Mouse (Mus musculus): Measurements from ENCODE around the gene Cenpe. TPM values are rescaled to one million over a fixed set of nuclear protein-coding genes. Genes with fewer than 3 reads are reported as not detected.
"Not testable (repeated sequence)": the region's sequence is repeated elsewhere in the genome, so short reads cannot be mapped to it uniquely, and the experiment has no call there.

Cenpe gene
- total RNA-seq (2021): 1 to 10 TPM; 2.8 to 5.6 TPM
- long read RNA-seq, experiment 1, full-length matches to known transcripts: 1 of 1 reads
- long read RNA-seq, experiment 1, partial matches to known transcripts: 0 of 1 reads
- long read RNA-seq, experiment 1, other reads (novel, unspliced or antisense): 0 of 1 reads
- long read RNA-seq, experiment 2: 0 reads

DNA sequence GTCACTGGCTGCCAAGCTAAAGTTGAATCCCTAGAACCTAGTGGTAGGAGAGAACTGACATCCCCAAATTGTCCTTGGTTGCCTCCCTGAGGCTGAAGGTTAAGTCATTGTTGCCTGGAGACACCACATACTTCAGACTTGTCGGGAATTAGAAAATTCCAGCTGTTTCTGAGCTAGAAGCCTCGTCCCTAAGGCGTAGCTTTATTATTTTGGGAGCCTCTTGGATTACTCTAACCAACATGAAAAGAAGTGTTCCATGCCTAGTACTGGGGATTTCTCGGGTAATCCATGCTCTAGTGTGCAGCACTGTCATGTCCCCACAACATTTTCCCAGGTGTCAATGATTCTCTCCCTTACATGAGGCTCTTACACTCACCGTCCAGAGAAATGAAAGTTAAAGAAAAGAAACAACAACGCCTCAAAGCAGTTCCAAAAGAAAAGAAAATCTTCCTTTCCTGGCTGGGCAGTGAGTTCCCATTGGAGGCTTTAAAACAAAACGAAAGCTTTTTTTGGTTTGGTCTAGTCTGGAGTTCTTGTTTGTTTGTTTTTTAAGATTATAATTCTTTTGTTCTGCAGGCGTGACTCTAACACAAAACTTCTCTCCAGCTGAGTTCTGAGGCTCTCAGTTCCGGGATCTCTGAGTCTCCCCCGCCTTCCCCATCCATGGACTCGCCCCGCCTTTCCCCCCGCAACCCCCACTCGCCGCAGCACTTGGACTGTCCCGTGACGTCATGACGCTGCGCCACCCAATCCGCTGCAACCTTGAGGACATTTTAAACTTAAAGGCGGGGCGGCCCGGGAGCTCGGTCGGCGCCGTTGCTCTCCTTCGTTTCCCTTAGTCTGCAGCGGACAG lies at the start of gene Cenpe:
TSS of gene Cenpe (plus strand) at position 733 of the 853 bp plus-strand sequence.
- peak; percentile 92 to 95 for DNase-seq
- intact Hi-C loops (cut with DNase I): no loop called here

DNA sequence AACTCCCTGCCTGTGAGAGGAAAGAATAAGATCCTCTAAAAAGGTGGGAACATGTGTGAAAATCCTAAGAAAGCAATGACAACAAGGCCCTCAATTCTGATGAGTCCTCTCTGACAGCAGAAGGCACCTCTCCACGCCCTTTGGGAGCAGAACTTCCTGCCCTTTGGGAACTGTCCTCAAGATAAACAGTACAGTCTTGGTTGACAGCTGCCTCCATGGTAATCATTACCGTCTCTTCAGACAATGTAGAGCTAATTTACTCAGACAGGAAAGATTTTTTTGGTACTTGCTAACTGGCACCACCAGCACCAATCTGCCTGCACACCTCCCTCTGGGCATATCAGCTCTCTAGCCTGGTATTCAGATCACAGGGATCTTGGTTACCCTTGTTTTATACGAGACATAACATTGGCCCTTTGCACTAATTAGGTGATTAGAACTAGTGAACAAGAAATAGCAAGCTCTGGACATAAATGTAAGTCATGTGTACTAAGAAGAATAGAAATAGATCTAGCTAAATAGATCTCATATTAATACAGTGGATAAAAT lies 40.4 kb upstream of the Cenpe start:
- intact Hi-C loops (cut with DNase I): no loop called here
- DNase-seq: no peak

DNA sequence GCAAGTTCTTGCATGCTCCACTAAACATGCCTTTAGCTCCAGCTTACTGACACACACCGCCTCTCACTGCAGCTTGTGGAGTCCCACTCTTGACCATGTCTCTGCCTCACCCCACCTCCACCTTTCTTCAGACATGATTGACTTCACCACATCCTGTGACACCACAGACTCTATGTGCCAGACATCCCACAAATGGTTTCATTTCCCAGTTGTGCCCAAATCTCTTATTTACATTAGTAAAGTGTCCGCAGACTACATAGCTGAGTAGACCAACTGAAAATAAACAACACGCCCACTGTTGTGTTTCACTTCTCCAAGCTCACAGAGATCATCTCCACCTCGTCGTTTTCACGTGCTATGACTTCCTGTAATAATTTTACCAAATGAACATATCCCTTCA lies 20.5 kb upstream of the Cenpe start:
- no peak for DNase-seq
- intact Hi-C loops (cut with DNase I): no loop called here

DNA sequence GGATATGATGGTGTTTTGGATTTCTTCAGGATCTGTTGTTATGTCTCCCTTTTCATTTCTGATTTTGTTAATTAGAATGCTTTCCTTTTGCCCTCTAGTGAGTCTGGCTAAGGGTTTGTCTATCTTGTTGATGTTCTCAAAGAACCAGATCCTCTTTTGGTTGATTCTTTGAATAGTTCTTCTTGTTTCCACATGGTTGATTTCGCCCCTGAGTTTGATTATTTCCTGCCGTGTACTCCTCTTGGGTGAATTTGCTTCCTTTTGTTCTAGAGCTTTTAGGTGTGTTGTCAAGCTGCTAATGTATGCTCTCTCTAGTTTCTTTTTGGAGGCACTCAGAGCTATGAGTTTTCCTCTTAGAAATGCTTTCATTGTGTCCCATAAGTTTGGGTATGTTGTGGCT lies 14.3 kb upstream of the Cenpe start:
- DNase-seq; intact Hi-C loops (cut with DNase I): not testable (repeated sequence)

- no peak for DNase-seq
- intact Hi-C loops (cut with DNase I): no loop called here
Observed at GRCm38 (mm10) chr3:135200409-135201303, 11.7 kb upstream of the Cenpe start.

- DNase-seq: peak; percentile 19 to 45
- intact Hi-C loops (cut with DNase I): loop anchor here (2.0 kb wide), 1 partner anchor 552 kb away; no protein-coding TSS in a partner anchor
Observed at GRCm38 (mm10) chr3:135206621-135207020, 5.7 kb upstream of the Cenpe start.

DNA sequence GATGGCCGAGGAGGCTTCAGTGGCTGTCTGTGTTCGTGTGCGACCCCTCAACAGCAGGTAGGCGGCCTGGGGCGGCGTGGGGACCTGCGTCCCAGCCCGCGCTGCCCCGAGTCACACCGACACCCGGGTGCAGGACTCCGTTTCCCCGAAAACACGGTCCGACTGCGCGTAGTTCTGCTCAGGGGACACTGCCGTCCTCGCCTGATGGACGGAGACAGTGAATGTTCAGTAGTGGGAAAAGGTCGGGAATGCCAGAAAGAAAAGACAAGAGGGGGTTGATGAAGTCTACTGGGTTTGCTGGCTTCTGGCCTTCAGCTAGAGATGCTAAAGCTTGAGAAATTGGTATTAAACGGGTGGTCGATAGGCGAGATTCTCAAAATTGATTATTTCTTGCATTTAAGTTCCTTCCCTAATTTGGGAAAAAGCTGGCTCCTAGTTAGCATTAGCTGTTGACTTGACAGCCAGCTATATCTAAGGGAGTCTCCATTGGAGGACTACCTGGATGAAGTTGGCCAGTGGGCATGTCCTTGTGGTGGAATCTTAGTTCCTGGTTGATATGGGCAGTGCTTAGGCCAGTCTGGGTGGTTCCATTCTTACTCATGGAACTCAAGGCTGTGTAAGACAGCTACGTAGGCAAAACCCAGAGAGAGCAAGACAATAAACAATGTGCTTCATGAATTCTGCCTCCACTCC lies 467 bp downstream of the Cenpe start:
- intact Hi-C loops (cut with DNase I): no loop called here
- DNase-seq: no peak

DNA sequence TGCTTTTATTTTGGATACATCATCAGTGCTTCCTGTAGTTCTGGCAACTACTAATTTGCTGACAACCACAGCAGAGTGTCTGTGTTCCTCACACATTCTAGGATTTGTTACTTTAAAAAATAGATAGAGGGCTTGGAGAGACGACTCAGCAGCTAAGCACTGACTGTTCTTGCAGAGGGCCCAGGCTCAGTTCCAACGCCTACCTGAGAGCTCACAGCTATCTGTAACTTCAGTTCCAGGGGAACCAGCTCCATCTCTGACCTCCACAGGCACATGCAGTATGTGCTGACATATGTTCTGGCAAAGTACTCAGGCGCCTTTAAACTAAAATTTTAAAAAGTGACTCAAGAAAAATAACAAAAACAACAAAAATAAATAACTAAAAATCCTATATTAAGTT lies 19.7 kb downstream of the Cenpe start:
- DNase-seq: no peak
- intact Hi-C loops (cut with DNase I): no loop called here

- no peak for DNase-seq
- intact Hi-C loops (cut with DNase I): no loop called here
Observed at GRCm38 (mm10) chr3:135232462-135232861, 20.1 kb downstream of the Cenpe start.

- no peak for DNase-seq
- intact Hi-C loops (cut with DNase I): no loop called here
Observed at GRCm38 (mm10) chr3:135245733-135246132, 33.4 kb downstream of the Cenpe start.

DNA sequence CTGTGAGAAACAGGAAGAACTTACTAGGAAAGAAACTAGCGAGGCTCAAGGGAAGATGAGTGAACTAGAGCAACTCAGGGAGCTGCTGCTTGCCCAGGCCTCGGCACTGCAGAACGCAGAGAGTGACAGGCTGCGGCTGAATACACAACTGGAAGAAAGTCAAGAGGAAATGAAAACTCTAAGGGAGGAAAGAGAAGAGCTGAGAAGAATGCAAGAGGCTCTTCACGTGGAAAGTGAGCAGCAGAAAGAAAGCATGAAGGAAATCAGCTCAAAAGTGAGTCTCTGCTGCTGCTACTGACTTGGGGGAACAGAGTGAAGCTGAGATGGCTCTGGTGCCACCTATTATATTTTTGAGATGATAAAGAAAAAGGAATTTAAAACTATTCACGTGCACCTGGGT lies 34.5 kb downstream of the Cenpe start:
- intact Hi-C loops (cut with DNase I): no loop called here
- no peak for DNase-seq

DNA sequence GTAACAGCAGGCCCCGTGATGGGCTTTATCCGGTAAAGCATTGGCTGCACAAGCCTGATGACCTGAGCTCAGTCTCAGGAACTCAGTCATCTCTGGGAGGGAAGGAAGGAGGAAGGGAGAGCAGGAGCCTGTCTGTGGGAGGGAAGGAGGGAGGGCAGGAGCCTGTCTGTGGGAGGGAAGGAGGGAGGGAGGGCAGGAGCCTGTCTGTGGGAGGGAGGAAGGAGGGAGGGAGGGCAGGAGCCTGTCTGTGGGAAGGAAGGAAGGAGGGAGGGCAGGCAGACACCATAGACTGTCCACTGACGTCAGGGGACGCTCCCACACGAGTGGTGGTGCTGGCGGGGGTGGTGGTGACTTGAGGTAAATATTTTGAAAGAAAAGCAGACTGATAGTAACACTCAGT lies 36.8 kb downstream of the Cenpe start:
- intact Hi-C loops (cut with DNase I): no loop called here
- DNase-seq: no peak

- intact Hi-C loops (cut with DNase I): no loop called here
- DNase-seq: no peak
Observed at GRCm38 (mm10) chr3:135251825-135252224, 39.5 kb downstream of the Cenpe start.

- intact Hi-C loops (cut with DNase I): no loop called here
Observed at GRCm38 (mm10) chr3:135254784-135255183, 42.4 kb downstream of the Cenpe start.

DNA sequence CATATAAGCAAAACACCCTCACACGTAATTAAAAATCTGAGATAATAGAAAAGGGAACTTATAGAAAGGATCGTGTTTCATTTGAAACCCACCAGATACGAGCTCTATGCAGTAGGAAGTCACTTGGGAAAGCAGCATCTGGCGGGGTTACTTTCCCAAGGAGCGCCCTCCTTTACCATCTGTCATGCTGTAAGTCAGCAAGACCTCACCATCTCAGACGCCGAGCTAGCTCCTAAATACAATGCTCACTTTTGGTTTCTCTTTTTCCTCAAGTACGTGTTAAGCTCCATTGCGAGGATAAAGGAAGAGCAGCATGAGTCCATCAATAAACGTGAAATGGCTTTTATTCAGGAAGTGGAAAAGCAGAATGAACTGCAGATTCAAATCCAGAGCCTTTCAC lies 46.6 kb downstream of the Cenpe start:
- intact Hi-C loops (cut with DNase I): no loop called here
- no peak for DNase-seq

More at GRCm38 (mm10) chr3:135254784-135255183, 42.4 kb downstream of the Cenpe start:
- no peak for DNase-seq

DNA sequence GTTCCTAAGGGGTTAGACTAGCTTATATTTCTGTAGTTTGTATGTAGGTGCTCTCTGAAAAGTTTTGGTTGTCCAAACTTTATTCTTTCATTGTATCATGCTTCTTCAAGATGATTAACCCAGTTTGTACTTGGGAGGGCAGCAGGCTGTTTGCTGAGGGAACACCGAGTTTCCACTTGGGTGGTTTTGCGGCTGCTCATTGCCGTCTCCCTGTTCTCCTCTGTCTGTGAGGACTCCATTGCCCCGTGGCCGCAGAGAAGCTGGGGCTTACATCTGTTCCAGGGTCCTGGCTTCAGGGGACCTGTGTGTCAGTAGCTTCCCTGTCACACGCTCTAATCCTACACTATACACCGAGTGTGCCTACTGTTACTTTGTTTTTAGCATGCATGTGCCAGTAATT lies 47.9 kb downstream of the Cenpe start:
- intact Hi-C loops (cut with DNase I): no loop called here
- DNase-seq: no peak

DNA sequence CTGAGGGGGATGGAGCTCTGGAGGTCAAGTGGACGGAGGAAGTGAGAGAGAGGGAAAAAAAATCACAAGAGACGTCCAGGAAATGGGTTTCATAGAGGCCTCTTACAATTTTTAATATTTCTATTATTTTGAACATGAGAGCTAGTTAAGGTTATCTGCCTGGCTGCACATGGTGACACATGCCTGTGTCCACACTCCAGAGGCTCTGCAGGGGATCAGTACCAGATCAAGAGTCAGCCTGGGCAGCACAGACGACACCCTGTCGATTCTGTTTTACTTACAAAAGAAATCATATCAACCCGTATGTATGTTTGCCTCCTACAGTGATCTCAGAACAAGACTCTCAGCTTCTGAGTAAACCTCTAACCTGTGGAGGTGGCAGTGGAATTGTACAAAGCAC lies 56.3 kb downstream of the Cenpe start:
- intact Hi-C loops (cut with DNase I): no loop called here
- no peak for DNase-seq

- DNase-seq: no peak
- intact Hi-C loops (cut with DNase I): no loop called here
Observed at GRCm38 (mm10) chr3:135269391-135269990, 57.2 kb downstream of the Cenpe start.

DNA sequence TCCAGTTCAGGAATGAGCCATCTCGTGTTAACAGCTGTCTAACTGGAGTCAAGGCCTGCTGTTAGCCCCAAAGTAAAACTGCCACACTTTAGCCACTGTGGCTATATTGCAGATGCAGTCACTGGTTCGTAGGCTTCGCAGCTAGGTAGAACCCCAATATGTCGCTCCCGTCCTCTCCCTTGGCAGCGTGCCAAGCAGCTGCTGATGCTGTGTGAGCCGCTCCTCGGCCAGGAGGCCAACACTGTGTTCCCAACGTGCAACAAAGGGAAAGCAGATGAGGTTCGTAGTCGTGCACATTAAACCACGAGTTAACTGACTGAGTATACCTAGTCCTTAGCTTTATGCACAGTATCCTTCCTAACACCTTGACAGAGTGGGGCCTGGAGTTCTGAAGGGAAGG lies 60.3 kb downstream of the Cenpe start:
- DNase-seq: no peak
- intact Hi-C loops (cut with DNase I): no loop called here

DNA sequence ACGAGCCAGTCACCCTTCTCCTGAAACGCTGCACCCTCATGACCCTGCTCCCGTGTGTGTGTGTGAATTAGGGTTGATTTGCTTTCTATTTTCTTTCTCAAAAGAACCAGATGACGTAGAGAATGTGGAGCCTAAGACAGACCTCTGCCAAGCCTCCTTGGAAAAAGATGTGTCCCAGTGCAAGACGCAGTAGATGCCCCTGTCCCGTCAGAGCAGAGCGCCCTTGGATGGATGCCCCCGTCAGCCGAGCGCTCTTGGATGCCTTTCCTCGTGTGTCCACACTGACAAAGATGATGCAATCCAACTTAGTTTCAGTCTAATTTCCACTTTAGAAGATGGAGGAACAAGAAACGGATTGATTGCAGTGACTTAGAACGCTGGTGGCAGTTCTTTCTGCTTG lies 60.7 kb downstream of the Cenpe start:
- no peak for DNase-seq
- intact Hi-C loops (cut with DNase I): no loop called here
